Mouse (Mus musculus) left cerebral cortex, adult 18-20 months (tissue): ENCODE data around the gene Hinfp. TPM values are rescaled to one million over a fixed set of nuclear protein-coding genes. Genes with fewer than 3 reads are reported as not detected.
"Not testable (repeated sequence)": the region's sequence is repeated elsewhere in the genome, so short reads cannot be mapped to it uniquely, and the experiment has no call there.

Source experiments
- DNase-seq, 2 experiments: peaks; one replicate each; pipeline ENCODE4 v3.0.0; 2021 to 2022; ENCODE audit warnings: low spot score in 2 of 2, mixed read lengths in 1 of 2
- total RNA-seq, 2 experiments: library from RNA; stranded (reverse); gene quantifications; 2 replicates each; pipeline ENCODE4 v1.2.3; 2021

Gene Hinfp
- total RNA-seq, 2 experiments from 2014 or later: 29.1 to 36.1 TPM

DNA sequence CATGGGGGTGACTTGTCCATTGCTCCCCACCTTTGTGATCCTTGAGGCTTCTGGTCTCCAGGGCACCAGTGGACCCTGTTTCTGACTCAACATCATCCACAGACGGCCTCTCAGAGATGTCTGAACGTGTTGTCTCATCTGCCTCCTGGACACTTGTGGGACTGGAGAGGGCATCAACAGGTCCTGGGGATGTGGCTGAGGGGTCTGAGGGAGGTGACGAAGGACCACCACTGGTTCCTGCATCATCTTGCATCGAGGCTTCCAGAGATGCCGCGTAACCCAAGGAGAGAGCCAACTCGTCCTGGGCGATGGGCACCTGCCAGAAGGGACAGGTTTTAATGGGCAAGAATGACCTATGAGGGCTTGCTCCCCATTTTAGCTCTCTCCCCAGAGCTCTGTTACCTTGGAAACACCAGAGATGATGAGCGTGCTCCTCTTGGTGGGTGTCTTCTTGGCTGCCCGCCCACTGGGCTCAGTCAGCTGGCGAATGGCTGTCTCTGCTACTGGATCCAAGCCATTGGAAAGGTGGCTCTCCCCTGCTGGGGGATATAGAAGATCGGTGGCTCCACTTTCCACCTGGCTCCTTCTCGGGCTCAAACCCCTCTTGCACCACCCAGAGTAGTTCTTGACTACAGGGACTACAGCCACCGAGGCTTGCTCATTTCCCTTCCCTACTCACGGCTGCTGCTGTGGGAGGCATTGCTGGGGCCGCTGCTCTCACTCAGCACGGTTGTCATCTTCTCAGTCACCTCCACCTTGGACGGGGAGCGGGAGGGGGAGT lies 8.2 kb upstream of the Hinfp start:
- peak; percentile 76 to 83 for DNase-seq

DNA sequence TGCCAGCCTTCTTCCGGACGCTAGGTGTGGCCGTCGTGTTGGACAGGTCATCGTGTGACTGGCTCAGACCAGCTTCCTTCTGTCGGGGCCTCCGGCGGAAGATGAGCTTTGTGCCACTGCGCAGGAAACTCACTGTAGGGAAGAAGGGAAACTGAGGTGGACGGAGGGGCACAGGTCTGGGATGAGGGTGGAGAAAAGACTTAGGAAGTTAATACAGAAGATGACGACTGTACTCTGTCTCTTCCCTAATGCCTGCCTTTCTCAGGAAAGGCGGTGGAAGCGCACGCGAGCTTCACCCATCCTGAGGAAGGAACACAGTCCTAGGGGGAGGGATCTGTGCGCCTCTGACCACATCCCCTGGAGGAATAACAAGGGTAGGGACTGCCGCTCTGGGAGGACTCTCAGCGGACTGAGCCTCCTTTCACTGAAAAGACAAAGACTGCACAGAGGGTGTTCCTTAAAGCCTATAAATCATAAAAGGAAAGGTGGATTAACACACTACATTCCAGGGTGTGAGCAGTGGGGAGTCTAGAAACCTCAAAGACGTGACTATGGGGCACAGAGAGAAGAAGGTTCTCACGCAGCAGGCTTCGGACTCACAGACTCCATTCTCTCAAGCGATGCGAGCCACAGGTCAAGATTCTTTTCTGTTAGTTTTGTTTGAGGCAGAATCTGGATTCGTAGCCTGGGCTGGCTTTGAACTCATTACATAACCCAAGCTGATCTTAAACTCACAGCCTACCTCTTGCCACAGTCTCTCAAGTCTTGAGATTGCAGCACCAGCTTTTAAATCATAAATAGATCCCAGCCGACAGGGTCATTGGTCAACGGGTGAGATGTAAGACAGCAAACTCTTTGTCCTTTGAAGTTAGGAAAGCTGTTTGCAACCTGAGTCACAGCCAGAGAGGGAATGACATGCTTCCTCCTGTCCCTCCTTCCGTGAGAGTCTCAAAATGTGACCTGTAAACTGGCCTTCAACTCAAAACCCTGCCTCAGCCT lies 6.0 kb upstream of the Hinfp start:
- no peak for DNase-seq

DNA sequence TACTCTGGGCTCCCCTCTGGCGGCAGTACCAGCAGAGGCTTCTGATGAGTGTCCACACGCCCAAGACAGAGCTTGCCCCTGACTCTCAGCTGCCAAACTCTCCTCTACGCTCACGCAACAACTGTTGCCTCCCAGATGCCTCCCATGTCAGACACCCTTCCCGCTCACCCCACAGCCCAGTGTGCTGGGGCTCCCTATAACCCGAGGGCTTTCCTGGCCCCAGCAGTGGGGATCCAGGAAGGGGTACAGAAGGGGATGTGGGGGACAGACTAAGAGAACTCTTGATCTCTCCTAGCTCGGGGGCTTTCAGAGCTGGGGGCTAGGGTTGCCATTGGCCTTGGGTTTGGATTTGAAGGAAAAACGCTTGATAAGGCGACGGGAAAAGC lies 5.3 kb upstream of the Hinfp start:
- no peak for DNase-seq

DNA sequence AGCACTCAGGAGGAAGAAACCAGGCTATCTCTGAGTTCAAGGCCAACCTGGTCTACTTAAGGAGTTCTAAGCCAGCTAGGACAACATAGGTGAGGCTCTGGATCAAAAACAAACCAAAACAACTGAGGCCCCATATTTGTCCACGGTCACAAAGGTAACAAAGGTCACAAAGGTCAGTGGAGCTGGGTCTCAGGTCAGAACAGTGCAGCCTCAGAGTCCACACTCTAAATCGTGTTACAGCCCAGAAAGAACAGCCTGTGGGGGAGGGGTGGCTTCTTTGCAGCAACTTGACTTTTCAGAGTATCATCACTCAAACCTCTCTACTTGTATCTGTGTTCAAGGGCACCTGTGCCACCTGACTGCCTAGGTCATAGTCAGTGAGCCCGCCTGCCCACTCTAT lies 4.3 kb upstream of the Hinfp start:
- no peak for DNase-seq

DNA sequence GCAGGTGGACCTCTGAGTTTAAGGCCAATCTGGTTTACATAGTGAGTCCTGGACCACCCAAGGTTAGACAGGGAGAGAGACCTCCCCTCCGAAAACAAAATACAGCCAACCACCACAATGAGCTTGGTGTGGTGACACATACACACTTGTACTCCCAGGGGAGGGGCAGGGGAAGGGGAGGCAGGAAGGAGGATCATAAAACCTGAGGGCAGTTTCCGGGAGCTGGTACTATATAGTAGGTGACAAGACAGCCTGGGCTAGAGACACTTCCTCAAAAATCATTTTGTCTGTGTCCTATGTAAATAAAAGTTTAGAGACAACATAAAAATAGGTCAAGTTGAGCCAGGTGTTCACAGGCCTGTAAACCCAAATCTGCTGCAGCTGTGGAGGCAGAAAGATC lies 1.8 kb upstream of the Hinfp start:
- DNase-seq: no peak

DNA sequence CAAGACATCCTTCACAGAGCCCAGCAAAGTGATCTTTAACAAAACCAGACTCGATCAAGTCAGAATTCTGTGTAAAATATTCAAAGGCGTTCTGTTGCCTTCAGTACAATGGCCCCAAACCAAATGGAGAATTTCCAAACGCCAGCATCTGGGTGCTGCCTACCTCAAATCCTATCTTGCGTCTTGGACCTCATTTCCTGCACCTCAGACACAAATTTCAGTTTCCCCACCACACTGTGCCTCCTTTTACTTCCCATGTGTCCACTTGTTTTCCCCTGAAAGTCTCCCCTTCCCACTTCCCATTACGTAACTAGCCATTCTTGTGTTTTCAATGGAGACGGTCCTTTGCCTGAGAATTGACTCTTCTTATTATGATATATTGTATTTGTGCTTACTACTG lies 1.1 kb upstream of the Hinfp start:
- DNase-seq: no peak

DNA sequence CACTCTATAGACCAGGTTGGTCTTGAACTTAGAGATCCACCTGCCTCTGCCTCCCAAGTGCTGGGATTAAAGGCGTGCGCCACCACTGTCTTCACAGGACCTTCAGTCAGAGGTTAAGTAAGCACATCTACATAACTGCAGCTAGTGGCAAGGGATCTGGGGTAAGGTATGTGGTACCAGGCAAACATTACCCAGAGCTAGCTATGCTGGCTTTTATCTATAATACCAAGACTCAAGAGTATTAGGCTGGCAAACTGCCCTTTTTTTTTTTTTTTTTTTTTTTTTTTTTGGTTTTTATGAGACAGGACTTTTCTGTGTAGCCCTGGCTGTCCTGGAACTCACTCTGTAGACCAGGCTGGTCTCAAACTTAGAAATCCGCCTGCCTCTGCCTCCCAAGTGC lies 5.5 kb downstream of the Hinfp start:
- DNase-seq: not testable (repeated sequence)

DNA sequence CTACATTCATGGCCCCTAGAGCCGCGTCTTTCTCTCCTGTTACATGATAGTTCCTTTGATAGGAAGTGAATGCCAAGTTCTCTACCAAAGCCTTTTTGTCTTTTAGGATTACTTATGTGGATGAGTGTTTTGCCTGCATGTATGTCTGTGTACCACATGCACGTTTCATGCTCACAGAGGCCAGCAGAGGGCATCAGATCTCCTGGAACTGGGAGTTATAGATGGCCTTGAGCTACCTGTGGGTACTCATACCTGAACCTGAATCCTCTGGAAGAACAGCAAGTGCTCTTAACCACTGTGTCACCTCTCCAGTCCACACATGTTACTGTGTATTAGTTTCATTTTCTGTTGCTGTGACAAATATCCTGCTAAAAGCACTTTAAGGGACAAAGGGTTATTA lies 13.0 kb downstream of the Hinfp start:
- DNase-seq: peak in 1 of 2 experiments; percentile 40

DNA sequence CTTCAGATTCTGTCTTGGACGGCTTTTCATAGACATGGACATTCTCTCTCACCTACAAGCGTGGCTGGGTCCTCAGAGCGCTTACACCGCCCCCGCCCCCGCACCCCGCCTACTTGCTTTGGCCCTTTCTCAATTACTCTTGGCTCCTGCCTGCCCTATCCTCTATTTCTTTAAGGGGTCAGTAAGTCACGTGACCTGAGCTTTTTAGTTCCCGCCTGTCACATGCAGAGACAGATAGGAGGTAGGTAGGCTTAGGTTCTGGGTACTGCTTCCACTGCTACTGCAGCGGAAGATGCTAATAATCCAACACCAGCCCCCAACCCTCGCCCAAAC lies 16.5 kb downstream of the Hinfp start:
- DNase-seq: no peak

DNA sequence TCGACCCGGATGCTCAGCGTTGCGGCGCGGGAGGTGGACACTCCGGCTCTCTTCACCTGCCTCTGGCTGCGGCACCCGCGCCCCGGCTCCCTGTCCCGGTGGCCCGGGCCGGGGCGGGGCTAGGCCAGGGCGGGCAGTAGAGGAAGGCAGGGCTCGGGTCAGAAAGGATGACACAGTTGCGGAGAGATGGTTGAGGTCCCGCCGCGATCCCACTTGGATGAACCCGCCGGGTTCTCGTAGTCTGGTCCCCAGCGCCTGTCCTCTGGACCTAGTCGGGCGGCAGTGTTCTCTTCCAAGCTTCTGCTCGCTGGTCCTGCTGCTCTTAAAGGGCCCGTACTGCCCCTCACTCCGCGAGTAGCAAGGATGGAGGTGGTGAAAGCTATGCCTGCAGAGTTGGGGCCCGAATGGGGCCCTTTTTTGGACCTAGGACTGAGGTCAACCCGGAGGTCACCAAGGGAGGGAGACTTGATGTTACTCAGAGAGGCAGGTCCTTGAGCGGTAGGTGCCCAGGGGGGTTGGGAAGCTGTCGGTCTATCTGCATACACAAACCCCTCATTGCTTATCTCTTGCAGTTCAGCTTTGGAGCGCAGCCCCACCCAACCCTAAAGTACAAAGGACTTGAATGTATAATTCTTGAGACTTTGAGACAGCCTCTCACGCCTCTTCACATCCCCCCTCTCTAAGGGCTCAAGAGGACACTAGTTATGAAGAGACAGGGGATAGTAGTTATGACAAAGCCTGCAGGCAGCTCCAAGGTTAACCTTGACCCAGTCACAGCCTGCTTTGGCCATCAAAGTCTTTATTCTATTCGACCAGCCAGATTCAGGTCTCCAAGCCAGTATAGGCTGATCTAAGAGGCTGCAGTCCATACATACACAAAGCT lies 17.2 kb downstream of the Hinfp start, which contains the start of gene Abcg4:
Gene Abcg4 (minus strand): TSS at position 540 of the 883 bp plus-strand sequence.
- DNase-seq: peak; percentile 39 to 54

DNA sequence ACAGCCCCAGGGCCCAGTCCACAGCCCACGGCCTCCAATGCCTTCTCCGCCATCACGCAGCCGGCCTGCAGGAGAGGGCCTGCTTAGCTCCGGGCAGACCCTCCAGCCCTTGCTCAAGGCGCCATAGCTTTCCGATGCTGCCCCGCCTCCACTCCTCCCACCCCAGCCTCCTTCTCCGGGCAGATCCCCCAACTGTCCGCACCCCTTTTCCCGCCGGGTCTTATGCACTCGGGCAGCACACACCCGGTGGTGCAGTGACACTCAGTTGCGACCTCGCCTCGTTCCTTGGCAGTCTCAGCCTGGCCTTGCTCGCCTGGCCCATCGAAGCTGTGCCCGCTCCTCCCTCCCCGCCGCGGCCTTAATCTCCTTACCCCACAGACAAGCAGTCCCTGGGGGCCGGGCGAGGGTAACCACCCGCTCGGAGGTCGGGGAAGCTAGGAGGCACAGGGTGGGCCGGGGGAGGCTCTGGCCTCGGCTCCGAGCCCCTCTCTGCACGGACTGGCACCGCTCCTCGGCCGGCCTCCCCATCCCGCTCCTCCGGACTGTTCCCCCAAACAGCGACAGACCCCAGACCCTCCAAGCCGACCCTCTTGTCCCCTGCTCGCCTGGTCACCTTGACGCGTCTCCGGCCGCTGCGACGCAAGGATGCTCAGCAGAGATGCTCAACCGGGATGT lies 17.9 kb downstream of the Hinfp start:
- DNase-seq: peak in 1 of 2 experiments; percentile 38

DNA sequence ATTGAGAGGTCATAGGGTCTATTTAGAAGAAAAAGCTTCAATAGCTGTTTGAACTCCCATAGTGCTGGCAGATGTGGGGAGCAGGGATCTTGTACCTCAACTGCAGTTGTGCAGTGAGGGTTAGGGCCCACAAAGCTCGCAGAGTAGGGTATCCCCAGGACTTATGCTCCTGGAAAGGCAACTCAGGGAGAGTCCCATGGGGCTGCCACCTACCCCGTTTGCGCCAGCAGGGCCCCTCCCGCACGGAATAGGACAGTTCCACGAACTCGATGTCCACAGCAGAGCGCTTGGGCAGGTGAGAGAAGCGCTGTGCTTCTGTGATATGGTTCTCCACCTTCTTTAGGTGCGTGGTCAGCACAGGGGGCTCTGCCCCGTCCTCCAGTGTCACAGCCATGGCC lies 18.5 kb downstream of the Hinfp start:
- DNase-seq: no peak

DNA sequence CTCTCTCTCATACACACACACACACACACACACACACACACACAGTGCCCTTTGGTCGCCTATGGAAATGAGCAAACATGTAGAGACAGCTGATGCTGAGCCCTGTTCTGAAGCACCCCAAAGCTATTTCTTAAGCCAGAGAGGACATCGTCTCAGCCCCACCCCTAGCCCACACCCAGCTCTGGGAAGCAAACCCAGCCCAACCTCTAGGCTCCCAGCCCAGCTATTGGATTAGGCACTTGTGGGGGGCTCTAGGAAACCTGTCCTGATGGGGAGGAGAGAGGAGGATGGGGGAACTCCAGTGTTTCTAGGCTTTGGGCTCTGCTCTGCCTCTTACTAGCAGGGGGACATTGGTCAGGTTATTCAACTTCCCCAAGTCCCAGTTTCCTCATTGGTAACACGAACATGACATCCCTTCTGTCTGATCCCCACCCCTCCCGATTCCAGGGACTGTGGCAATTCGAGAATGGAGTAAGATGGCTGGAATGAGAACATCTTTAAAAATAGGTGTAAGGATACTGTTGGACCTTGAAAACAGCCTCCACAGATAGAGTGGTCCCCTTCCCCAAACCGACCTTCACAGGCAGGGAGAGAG lies 19.1 kb downstream of the Hinfp start:
- no peak for DNase-seq

DNA sequence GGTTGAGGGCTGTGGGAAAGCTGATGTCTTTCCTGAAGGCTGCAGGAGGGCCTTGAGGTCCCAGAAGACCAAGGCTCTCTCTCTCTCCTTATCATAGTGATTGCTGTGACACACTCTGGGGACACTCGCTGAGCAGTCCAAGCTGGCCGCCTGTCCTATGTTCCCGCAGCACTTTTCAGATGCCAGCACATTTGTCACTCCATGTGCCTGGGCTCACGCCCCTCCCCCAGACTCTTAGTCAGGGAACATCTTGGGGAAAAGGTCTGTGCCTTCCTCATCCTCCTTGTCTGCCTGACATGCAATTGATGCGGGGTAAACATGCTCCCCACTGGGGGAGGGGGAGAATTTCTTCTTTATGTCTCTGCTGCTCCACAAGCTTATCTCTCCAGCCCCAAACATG lies 22.3 kb downstream of the Hinfp start:
- no peak for DNase-seq

DNA sequence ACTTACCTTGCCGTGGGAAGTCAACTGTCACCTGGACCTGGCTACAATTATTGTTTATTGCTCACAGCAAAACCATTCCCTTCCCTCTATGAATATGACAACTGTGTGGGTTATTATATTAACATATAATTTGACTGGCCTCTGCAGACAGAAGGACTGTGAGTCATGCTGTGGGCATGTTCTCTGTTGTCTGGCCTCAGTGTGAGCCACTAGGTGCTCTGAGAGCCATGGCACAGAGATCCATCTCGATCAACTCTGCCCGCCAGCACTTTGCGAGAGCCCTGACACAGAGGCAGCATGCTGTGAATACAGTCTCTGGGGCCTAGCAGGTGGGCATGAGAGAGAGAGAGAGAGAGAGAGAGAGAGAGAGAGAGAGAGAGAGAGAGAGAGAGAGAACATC lies 35.5 kb downstream of the Hinfp start:
- no peak for DNase-seq

DNA sequence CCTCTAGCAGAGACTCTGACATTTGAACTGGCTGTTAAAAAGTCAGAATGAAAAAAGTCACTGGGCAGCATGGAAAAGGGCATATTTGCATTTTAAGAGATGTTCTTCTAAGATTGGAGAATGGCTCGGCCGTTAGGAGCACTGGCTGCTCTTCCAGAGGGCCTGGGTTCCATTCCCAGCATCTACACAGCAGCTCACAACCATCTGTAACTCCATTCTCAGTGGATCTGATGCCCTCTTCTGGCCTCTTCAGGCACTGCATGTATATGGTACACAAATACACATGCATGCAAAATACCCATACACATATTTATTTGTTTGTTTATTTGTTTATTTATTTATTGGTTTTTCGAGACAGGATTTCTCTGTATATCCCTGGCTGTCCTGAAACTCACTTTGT lies 36.4 kb downstream of the Hinfp start:
- DNase-seq: no peak

DNA sequence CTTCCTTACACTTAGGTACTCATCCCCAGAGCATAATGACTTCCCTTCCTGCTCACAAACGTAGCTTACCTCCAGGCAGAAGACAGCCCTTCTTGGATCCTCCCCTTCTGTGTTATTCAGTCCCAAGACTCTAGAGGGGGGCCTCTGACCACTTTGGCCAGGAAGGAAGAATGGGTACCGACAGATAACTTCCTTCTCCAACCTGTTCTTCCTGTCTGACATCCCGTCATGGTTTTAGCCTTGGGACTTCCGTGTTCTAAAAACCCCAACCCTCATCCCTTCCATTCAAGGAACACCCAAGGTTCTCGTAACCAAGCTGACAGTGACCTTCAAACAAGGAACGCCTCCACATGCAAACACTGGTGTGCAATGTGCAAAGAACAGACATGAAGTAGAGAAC lies 37.0 kb downstream of the Hinfp start, which contains the start of gene Nlrx1:
Gene Nlrx1 (minus strand): TSS at position 168 of the 400 bp plus-strand sequence.
- DNase-seq: no peak

DNA sequence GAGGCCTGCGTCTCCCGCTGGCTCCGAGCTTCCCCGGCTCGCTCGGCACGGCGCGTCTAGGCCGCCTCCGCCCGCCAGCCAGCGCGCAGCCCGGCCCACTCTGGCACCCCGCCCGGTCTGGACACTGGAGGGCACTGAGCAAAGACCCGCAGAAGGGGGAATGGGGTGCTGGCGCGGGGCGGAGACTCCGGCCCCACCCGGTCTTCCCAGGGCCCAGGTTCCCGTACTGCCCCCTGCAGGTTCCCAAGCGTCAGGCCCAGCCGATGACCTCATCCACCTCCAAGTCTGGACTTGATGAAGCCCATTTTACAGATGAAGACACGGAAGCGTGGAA lies 37.5 kb downstream of the Hinfp start:
- peak; percentile 81 for DNase-seq

DNA sequence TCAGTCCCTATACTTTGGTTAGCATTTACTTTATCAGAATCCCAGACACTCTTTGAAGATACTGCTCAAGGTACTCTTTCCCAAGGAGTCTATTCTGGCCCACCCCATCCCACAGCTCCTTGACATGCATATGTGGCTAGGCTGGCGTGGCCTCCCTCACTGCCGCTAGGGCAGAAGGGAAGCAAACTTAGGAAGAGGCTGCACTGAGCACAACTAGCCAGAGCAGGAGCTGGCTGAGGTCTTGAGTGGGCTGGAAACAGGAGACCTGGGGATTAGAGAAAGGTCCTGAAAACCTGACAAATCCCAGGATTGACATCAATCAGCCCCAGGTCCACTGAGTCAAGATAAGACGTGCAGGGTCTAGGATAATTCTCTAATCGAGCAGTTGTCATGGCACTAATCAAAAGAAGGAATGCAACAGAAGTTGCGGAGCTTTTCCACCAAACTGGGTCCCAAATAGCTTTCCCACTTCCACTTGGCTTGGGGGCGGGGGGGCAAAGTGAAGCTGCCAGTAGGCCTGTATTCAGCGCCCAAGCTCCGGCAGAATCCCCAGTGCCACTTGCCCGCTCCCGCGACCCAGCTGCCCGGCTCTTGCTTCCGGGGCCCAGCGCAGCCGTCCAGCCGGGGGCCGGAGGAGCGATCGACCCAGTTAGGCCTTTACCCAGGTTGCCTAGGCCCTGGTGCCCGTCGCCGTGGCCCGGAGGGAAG lies 38.0 kb downstream of the Hinfp start:
- no peak for DNase-seq
